Comparison of ENCODE assay signal across 9 mouse cellular contexts in genomic region chr7:143042089-143042488, GRCm38 (mm10). TPM values are rescaled to one million over a fixed set of nuclear protein-coding genes. Genes with fewer than 3 reads are reported as not detected.
DNase-seq lines count a peak whose midpoint lies in the region; ATAC-seq and TF ChIP-seq lines count a peak whose summit lies in the region.
"Had no signal": no experiment of that assay in that cellular context is flagged by ENCODE, and none has a peak within 500 bp of the region (broad histone marks: within the 10 kb centered on the region; RNA-seq: fewer than 3 reads in every experiment).

No protein-coding gene starts in this region.

- no peak overlapping the region for H3K9ac ChIP-seq in intestine, embryonic 15.5 days
- H3K9ac ChIP-seq in intestine, postnatal 0 days (ENCODE audit: low read depth, low read length) = no peak overlapping the region

- 59% methylated on average over 3 of the region's 3 CpGs for WGBS in intestine, embryonic 15.5 days
- WGBS in intestine, postnatal 0 days = 73% methylated on average over 3 of the region's 3 CpGs
- 29% methylated on average over 3 of the region's 3 CpGs for WGBS in kidney, adult 2 months

- H3K4me1 ChIP-seq in intestine, embryonic 15.5 days (replicated peaks) = peaks cover 13% of the 10 kb centered on the region
- H3K4me1 ChIP-seq in intestine, postnatal 0 days (replicated peaks; ENCODE audit: control insufficient read depth, insufficient read depth, low read length) = 0 out of 2 replicates have a peak, but pooled peaks cover 8% of the 10 kb centered on the region
- H3K4me1 ChIP-seq in kidney, adult 2 months (ENCODE audit: control insufficient read depth, insufficient read depth, low read length) = peaks cover 16% of the 10 kb centered on the region

- H3K27ac ChIP-seq in intestine, embryonic 15.5 days = peak overlapping the region; percentile 27; the same call in 1 of the 2 replicates
- no peak overlapping the region for H3K27ac ChIP-seq in intestine, postnatal 0 days (ENCODE audit: low read depth, low read length)
- H3K27ac ChIP-seq in kidney, adult 2 months (ENCODE audit: insufficient read depth, low read depth, low read length) = peak overlapping the region; percentile 86

- H3K4me2 ChIP-seq in intestine, embryonic 15.5 days (replicated peaks) = no peak overlapping the region
- no peak overlapping the region for H3K4me2 ChIP-seq in intestine, postnatal 0 days (replicated peaks; ENCODE audit: low read depth)

- TF ChIP-seq POLR2A in kidney, adult 2 months (IDR thresholded peaks at IDR 0.05; ENCODE audit: low read depth, low read length) = no peak

- H3K4me3 ChIP-seq in intestine, embryonic 15.5 days (replicated peaks) = no peak overlapping the region
- no peak overlapping the region for H3K4me3 ChIP-seq in intestine, postnatal 0 days (ENCODE audit: low read depth, low read length)
- H3K4me3 ChIP-seq in kidney, adult 2 months (ENCODE audit: insufficient read depth, low read depth, low read length) = no peak overlapping the region

- ATAC-seq in intestine, embryonic 15.5 days = 0 out of 2 replicates have a peak, but pooled peaks have one; percentile 43
- ATAC-seq in intestine, postnatal 0 days = no peak

- no peaks in the 10 kb centered on the region for H3K9me3 ChIP-seq in intestine, embryonic 15.5 days
- H3K9me3 ChIP-seq in intestine, postnatal 0 days (ENCODE audit: control insufficient read depth) = no peaks in the 10 kb centered on the region

- DNase-seq in gastrocnemius, adult 8-10 months (ENCODE audit: low spot score in 2 of 2) = peak; percentile 39 to 41
- peak; percentile 92 for DNase-seq in kidney, adult 2 months
- DNase-seq in lung, postnatal 25 days (ENCODE audit: low spot score) = peak; percentile 67
- no peak for DNase-seq in embryo, embryonic 10.5 days (ENCODE audit: low spot score)
- no peak for DNase-seq in right cerebral cortex, adult 18-20 months
- no peak for DNase-seq in right cerebral cortex, postnatal 14 days

- TF ChIP-seq CTCF in intestine, postnatal 0 days (IDR thresholded peaks at IDR 0.05; ENCODE audit: low read depth) = no peak
- TF ChIP-seq CTCF in kidney, adult 2 months (conservative IDR thresholded peaks at IDR 0.05; ENCODE audit: insufficient read depth, insufficient read length, low read depth, low read length) = no peak

- no peaks in the 10 kb centered on the region for H3K36me3 ChIP-seq in intestine, embryonic 15.5 days
- no peaks in the 10 kb centered on the region for H3K36me3 ChIP-seq in intestine, postnatal 0 days (ENCODE audit: control insufficient read depth, insufficient read depth)
- H3K36me3 ChIP-seq in kidney, adult 2 months (ENCODE audit: control insufficient read depth, insufficient read depth, low read length) = no peaks in the 10 kb centered on the region

- peaks cover 14% of the 10 kb centered on the region for H3K27me3 ChIP-seq in intestine, embryonic 15.5 days (replicated peaks)
- H3K27me3 ChIP-seq in intestine, postnatal 0 days (replicated peaks; ENCODE audit: control insufficient read depth, insufficient read depth, low read length) = peaks cover 3% of the 10 kb centered on the region; the same call in 1 of the 2 replicates
- no peaks in the 10 kb centered on the region for H3K27me3 ChIP-seq in kidney, adult 2 months (replicated peaks; ENCODE audit: control insufficient read depth, insufficient read depth, low read length)
- H3K27me3 ChIP-seq: CH12.LX had no signal

RNA-seq across cellular contexts. Expression of gene Cd81, which starts 10.4 kb away (rescaled TPM):
- polyA plus RNA-seq in intestine, embryonic 15.5 days (2015; fragmentation: Nextera tagmentation; extraction: Ambion mirVana) = 411 and 413 TPM in 2 replicates
- polyA plus RNA-seq in intestine, postnatal 0 days (2015; fragmentation: Nextera tagmentation; extraction: Ambion mirVana) = 212 and 216 TPM in 2 replicates
- total RNA-seq in gastrocnemius, adult 8-10 months (2022) = 100 to 1,000 TPM in 1 of 4 experiments, 10 to 100 TPM in 3; 85.0 to 103 (median 88.3) TPM
- polyA plus RNA-seq in kidney, adult 2 months (2012; rRNA removed) = 801 and 824 TPM in 2 replicates

RNA-seq across cellular contexts. Expression of gene Tssc4, which starts 27.0 kb away (rescaled TPM):
- 76.0 and 76.2 TPM in 2 replicates for polyA plus RNA-seq in intestine, embryonic 15.5 days (2015; fragmentation: Nextera tagmentation; extraction: Ambion mirVana)
- polyA plus RNA-seq in intestine, postnatal 0 days (2015; fragmentation: Nextera tagmentation; extraction: Ambion mirVana) = 32.8 and 34.0 TPM in 2 replicates
- 1 to 10 TPM; 7.1 to 8.3 (median 7.6) TPM for total RNA-seq in gastrocnemius, adult 8-10 months (2022)
- polyA plus RNA-seq in kidney, adult 2 months (2012; rRNA removed) = 64.8 and 74.5 TPM in 2 replicates

RNA-seq across cellular contexts. Expression of gene Tspan32, which starts 37.2 kb away (rescaled TPM):
- polyA plus RNA-seq in intestine, embryonic 15.5 days (2015; fragmentation: Nextera tagmentation; extraction: Ambion mirVana) = 2.2 and 2.8 TPM in 2 replicates
- 0.74 and 0.77 TPM in 2 replicates for polyA plus RNA-seq in intestine, postnatal 0 days (2015; fragmentation: Nextera tagmentation; extraction: Ambion mirVana)
- total RNA-seq in gastrocnemius, adult 8-10 months (2022) = under 1 TPM in 2 of 4 experiments, not detected in 2; 0.27 to 0.56 TPM
- 0.99 and 5.1 TPM in 2 replicates for polyA plus RNA-seq in kidney, adult 2 months (2012; rRNA removed)

RNA-seq across cellular contexts. Expression of gene Trpm5, which starts 52.4 kb away (rescaled TPM):
- 8.2 and 9.8 TPM in 2 replicates for polyA plus RNA-seq in intestine, embryonic 15.5 days (2015; fragmentation: Nextera tagmentation; extraction: Ambion mirVana)
- 0.97 and 1.3 TPM in 2 replicates for polyA plus RNA-seq in intestine, postnatal 0 days (2015; fragmentation: Nextera tagmentation; extraction: Ambion mirVana)
- not detected for total RNA-seq in gastrocnemius, adult 8-10 months (2022)
- 0.03 TPM in 2 replicates for polyA plus RNA-seq in kidney, adult 2 months (2012; rRNA removed)

Comparison
In these comparisons a context has a peak if more than half of its experiments do, and no peak if none do; other contexts are left out.
1. DNase-seq: peak in gastrocnemius, adult 8-10 months (2 of 2), kidney, adult 2 months (single experiment) and lung, postnatal 25 days (single experiment); none in embryo, embryonic 10.5 days (single experiment), right cerebral cortex, adult 18-20 months (single experiment) and right cerebral cortex, postnatal 14 days (single experiment).